Mouse (Mus musculus) adrenal gland, postnatal 10 days (tissue): ENCODE measurements around the gene Wtip. TPM values are rescaled to one million over a fixed set of nuclear protein-coding genes. Genes with fewer than 3 reads are reported as not detected.
"Not testable (repeated sequence)": the region's sequence is repeated elsewhere in the genome, so short reads cannot be mapped to it uniquely, and the experiment has no call there.

Experiments used
- DNase-seq: peaks from one replicate; pipeline ENCODE4 v3.0.0; 2021; ENCODE audit warnings: mixed read lengths
- long read RNA-seq, 2 experiments: library from polyadenylated mRNA; stranded (forward); transcript quantifications; one replicate each; pipeline ENCODE4 v2.0.0; 2021
- total RNA-seq, 2 experiments: library from RNA; stranded (reverse); gene quantifications; 2 replicates each; pipeline ENCODE4 v1.2.3; 2021

The Wtip gene
- total RNA-seq, result 10 to 100 TPM; 25.3 to 30.2 TPM
- long read RNA-seq, experiment 1, transcript Wtip-201 (8 exons, 1,962 nt), result major isoform, 82 of 112 reads
- long read RNA-seq, experiment 1, partial matches to known transcripts, result 1 of 112 reads
- long read RNA-seq, experiment 1, other reads (novel, unspliced or antisense), result 21 of 112 reads
- long read RNA-seq, experiment 2, transcript Wtip-201 (8 exons, 1,962 nt), result major isoform, 41 of 46 reads
- long read RNA-seq, experiment 2, partial matches to known transcripts, result 0 of 46 reads
- long read RNA-seq, experiment 2, other reads (novel, unspliced or antisense), result 4 of 46 reads

GRCm38 (mm10) chr7:34133117-34133762 lies at the start of gene Wtip:
Gene Wtip (minus strand): TSS chr7:34133268.
- DNase-seq, result peak; percentile 91

GRCm38 (mm10) chr7:34176241-34176640 lies 43.2 kb upstream of the Wtip start:
- not testable (repeated sequence) for DNase-seq

DNA sequence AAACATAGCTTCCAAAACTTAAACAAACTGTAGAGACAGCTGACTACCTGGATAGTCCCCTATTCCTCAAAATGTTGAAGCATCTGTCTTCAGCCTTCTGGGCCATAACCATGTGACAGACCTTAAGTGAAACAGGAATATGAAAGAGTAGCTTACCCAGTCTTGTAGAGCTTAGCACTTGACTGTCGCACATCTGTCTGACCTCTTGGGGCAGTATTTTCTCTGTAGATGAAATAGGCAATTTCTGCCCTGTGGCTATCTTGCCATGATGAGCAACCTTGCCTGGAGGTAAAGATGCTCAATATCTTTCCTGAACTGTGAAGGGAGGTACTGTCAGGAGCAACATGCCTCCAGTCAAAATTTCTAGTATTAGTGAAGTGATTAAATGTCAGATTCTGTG lies 39.2 kb upstream of the Wtip start:
- no peak for DNase-seq

DNA sequence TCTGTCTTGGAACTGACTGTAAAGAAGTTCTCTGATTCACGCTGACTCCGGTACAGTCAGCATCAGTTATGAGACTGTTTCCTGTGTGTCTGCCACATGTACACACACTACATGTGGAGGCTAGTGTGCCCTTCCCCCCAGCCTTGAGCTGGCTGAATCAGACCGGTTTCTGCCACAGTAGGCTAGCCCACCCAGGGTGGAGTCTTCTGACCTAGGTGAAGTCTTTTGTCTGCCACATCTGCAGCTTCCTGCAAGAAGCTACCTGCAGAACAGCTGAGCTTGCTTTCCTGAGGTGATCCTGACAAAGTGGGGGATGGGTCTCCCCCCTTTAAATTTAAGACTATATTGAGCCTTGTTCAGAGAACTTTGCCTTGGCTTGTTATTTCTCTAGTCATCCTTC lies 36.4 kb upstream of the Wtip start, which contains the start of gene Uba2:
TSS of gene Uba2 (minus strand) at position 146 of the 400 bp plus-strand sequence.
- DNase-seq, result no peak

- peak; percentile 97 for DNase-seq
Measured at GRCm38 (mm10) chr7:34168470-34169251, 35.6 kb upstream of the Wtip start.

- DNase-seq, result no peak
Measured at GRCm38 (mm10) chr7:34167766-34168469, 34.9 kb upstream of the Wtip start.

DNA sequence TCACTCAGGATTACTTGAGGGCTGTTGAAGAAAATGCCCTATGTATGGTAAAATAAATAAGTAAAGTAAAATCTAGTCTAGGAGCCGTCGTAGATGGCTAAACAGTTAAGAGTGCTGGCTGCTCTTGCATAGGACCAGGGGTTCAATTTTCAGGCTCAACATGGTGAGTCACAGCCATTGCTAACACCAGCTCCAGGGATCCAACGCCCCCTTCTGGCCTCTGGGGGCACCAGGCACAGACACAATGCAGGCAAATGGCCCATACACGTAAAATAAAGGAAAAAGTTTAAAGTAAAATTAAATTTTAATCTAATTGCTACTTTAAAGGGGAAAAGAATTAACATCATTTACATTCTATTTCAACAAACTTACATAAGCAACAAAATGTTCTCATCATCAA lies 33.8 kb upstream of the Wtip start:
- peak; percentile 63 for DNase-seq

GRCm38 (mm10) chr7:34165999-34166398 lies 32.9 kb upstream of the Wtip start:
- DNase-seq, result no peak

- DNase-seq, result no peak
Measured at GRCm38 (mm10) chr7:34164671-34165070, 31.6 kb upstream of the Wtip start.

DNA sequence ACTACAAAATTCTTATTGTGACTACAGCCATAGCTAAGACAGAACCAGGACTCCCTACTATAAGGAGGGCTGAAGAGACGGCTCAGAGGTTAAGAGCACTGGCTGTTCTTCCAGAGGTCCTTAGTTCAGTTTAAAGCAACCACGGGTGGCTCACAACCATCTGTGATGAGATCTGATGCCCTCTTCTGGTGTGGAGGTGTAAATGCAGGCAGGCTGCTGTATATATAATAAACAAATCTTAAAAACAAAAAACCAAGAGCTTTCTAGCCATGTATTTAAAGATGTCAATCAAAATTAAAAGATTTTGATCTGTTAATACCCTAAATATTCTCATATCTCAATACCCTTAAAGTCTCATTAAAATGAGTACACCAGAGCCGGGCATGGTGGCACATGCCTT lies 26.1 kb upstream of the Wtip start:
- DNase-seq, result no peak

- no peak for DNase-seq
Measured at GRCm38 (mm10) chr7:34157994-34158393, 24.9 kb upstream of the Wtip start.

DNA sequence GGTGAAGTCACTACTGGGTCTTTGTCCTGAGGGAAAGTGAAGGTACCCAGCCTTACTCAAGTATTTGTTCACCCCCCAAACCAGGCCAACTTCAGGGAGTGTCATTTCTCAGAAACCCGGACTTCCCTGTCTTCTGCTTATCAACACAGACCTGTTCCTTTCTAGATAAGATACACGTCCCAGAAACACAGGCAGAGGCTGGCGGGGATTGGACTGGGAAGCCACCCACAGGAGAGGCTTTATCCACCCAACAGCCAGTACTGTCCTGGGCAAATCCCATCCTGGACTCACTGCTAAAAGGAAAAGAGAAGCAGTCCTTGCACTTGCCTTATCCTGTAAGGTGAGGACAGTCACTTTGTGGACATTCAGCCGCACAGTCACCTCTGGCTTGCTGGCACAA lies 14.1 kb upstream of the Wtip start:
- no peak for DNase-seq

- DNase-seq, result no peak
Measured at GRCm38 (mm10) chr7:34141123-34141522, 8.1 kb upstream of the Wtip start.

GRCm38 (mm10) chr7:34139493-34139892 lies 6.4 kb upstream of the Wtip start:
- DNase-seq, result no peak

DNA sequence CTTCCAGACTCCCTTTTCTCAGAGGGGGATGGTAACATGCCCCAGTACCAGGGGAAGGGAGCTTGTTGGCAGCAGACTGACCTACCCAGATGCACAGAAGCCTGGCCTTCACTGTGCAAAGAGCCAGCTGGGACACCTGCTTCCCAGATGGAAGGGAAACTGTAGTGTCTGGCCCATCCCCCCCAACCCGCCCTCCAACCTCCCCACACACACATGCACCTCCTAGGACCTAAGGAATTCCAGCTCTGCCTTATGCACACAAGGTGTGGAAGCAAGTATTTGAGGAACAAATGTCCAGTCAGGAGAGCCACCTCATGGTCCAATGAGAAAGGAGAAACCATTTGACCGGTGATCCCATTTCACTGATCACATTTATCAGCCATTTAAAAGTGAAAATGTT lies 1.3 kb upstream of the Wtip start:
- DNase-seq, result no peak

- DNase-seq, result peak; percentile 52
Measured at GRCm38 (mm10) chr7:34132355-34133079, 551 bp downstream of the Wtip start.

DNA sequence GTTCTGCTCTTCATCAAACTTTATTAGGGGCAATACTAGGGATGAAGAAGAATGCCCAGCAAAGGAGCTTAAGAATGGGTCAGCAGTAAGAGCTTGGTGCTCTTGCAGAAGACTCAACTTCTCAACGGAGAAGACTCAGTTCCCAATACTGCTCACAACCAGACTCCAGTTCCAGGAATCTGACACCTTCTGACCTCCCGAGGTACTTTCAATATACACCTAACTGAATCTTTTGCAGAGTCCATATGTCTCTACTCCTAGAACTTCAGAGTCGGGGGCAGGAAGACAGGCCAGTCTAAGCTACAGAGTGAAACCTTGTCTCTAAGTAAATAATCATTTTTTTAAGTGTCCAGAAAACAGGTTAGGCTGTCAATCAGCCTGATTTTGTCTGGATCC lies 1.1 kb downstream of the Wtip start:
- no peak for DNase-seq

DNA sequence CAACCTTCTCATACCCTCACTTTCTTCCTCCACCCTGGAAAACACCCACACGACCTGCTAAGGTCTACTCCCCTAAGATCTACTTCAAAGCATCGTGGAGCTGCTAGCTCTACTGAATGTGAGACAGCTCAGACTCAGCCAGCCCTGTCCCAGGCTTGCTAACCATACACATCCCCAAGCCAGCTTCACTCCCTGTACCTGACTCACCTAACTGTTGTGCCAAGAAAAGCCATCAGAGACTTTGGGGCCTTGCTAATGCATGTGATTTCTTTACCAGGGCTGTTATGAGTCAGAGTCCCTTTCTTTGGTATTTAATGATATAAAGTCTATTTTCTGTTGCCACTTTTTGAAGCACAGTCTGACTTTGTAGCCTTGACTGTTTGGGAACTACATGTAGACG lies 1.9 kb downstream of the Wtip start:
- peak; percentile 22 for DNase-seq

- no peak for DNase-seq
Measured at GRCm38 (mm10) chr7:34126291-34126690, 6.8 kb downstream of the Wtip start.

DNA sequence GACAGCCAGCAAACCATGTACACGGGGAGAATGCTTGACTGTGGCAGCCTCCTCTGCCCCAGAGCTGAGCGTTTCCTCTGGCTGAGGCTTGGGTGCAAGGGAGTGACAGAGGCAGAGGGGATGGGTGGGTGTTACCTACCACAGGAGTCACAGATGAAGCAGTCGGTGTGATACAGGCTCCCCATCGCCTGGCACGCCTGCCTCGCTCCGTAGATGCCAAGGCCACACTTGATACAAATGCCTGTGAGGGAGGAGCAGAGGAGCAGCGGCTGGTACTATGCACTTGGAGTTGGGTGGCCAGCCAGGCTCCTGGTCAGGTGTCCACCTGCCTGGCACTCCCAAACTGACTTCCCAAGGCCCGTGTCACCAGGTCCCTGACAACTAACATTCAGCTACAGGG lies 7.7 kb downstream of the Wtip start:
- peak; percentile 38 for DNase-seq

GRCm38 (mm10) chr7:34122987-34123720 lies 9.9 kb downstream of the Wtip start:
- DNase-seq, result no peak
